Mouse (Mus musculus): ENCODE data around the gene Rufy2.

GRCm38 (mm10) chr10:62965796-62966195 is 14.2 kb upstream of the Rufy2 start:
- TF ChIP-seq POLR2A (IDR thresholded peaks at IDR 0.05; ENCODE audit: insufficient read depth, low read depth, low read length) (no peak), CTCF (IDR thresholded peaks at IDR 0.05; ENCODE audit: insufficient read depth, low read depth, low read length) (no peak)

All from olfactory bulb, adult 2 months (tissue).